Mouse (Mus musculus) B cell, adult 2 months (primary cell): ENCODE data around the gene Hist1h2bh.

Source experiments
- DNase-seq, 2 experiments: peaks; one replicate each; pipeline ENCODE4 v3.0.0; 2022

The Hist1h2bh gene

DNA sequence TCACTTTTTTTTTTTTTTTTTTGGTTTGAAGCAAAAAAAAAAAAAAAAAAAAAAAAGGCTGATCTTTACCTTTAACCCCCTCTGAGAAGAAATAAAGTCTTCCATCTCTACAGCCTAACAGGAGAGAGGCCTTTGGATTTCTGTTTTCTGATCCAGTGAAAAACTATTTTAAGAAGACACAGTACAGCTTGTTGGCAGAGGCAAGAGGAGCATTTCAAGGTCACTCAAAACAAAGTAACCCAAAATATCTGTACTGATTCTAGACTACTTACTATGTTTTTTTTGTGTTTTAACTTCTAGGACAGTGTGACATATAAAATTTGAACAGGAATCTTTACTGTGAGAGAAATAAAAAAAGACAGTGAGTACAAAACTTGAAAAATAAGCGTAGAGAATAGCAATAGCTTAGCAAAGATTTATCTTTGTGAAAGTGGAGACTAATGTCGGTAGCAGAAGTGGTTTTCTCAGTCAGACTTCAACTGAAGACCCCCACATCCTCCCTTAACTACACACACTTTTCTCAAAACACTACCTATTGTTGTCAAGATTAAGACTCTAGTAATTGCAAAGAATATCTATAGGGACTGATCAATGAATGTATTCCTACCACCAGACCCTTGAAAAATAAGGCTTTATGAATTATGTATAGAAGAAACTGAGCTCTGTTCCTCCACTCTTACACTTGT is 13.6 kb downstream of the Hist1h2bh start:
- DNase-seq = no peak

- DNase-seq = no peak
Measured at GRCm38 (mm10) chr13:23529005-23529404, 14.2 kb downstream of the Hist1h2bh start.

GRCm38 (mm10) chr13:23526312-23526711 is 16.9 kb downstream of the Hist1h2bh start:
- DNase-seq = peak; percentile 90 to 92

- DNase-seq = peak in 1 of 2 experiments; percentile 17
Measured at GRCm38 (mm10) chr13:23525901-23526300, 17.3 kb downstream of the Hist1h2bh start.

DNA sequence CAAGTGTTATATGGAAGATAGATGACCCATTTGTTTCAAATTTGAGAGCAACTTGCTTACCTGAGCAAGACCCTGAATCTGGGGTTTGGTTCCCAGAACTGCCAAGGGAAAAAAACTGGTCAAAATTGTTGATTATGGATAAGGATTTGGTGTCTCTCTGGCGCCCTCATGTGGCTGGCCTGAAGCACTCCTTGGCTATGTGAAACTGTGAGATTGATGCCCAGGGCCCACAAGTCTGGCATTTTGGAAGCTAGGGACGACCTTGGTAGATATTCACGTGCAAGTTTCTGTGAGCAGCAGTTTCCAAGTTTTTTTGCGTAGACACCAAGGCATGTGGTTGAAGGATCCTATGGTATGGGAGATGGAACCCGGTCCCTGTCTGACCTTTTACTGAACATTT is 18.5 kb downstream of the Hist1h2bh start:
- peak; percentile 85 to 86 for DNase-seq

GRCm38 (mm10) chr13:23523976-23524375 is 19.2 kb downstream of the Hist1h2bh start:
- DNase-seq = no peak

GRCm38 (mm10) chr13:23521703-23522102 is 21.5 kb downstream of the Hist1h2bh start:
- peak; percentile 89 to 90 for DNase-seq

DNA sequence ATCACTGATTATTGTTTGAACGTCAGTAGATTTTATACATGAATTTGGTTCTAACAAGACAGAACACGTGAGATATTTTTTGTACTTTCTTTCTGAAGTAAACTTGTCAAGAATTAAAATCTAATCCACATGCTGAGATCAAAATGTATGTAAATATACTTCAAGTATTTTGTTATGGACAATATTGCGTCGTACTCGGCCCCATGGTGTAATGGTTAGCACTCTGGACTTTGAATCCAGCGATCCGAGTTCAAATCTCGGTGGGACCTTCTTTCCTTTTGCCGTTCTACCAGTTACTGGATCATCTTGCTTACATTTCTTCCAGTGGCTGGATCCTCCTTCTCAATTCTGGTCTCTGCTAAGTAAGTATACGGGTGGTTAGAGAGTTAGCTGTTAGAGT is 23.8 kb downstream of the Hist1h2bh start:
- DNase-seq = peak; percentile 86 to 89

GRCm38 (mm10) chr13:23518885-23519284 is 24.3 kb downstream of the Hist1h2bh start:
- peak; percentile 91 to 93 for DNase-seq

DNA sequence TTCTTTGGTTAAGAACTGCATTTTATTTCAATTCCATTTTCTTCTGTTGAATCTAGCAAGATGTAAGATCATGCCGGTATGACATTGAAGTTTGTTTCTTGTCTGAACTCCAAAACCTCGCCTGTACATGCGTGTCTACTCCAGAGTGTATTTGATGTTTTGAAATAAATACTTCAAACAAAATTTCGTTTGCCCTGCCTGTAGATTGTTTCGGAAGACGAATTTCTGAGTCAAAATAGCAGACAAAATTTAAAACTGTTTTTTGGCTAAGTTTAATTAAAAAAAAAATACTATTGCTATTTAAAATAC is 24.9 kb downstream of the Hist1h2bh start:
- no peak for DNase-seq

- peak; percentile 94 to 96 for DNase-seq
Measured at GRCm38 (mm10) chr13:23517603-23518294, 25.4 kb downstream of the Hist1h2bh start.

DNA sequence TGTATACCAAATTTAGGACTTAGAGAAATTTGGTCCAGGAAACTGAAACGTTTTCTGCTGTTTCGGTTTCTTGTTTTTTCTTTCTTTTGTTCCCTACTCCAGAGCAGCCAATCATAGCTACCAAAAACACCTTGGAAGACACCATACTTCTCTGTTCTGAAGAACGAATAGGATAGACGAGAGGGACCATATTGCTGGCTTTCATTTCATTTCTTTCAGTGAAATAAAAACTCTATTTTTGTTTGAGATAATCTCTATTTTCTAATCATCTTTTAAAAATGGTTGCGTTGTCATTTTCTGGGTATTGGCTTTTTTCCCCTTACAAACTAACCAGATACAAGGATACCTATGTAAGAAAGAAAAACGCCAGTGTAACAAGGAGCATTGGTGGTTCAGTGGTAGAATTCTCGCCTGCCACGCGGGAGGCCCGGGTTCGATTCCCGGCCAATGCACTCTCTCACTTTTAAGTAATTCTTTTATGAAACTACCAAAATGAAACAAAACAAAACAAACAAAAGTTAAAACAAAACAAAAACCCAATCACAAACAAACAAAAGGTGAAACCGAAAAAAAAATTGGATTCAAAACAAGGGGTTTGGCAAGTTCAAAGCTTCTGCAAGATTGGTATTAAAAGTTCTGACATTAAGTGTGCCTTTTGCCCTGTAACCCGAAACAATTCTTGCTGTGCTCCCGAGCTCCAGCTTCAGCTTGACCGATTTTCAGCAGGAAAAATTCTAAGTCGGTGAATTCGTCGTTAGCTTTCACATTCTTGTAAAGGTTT is 26.2 kb downstream of the Hist1h2bh start:
- peak; percentile 87 for DNase-seq

GRCm38 (mm10) chr13:23515826-23516620 is 27.2 kb downstream of the Hist1h2bh start:
- DNase-seq = no peak

DNA sequence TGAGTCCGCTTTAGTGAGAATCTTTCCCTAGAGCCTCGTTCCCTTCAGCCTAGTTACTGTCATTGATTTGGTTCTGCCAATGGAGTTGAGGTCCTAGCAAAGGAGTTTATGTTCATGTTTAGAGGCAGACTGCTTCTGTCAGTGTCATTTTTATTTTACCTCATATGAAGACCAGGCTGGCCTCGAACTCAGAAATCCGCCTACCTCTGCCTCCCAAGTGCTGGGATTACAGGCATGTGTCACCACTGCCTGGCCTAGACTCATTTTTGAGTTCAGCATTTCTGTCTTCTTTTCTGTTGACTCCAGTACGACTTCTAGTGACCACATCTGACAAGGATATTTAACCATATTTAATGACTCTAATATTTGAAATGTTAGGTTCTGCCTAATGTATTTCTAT is 27.9 kb downstream of the Hist1h2bh start:
- DNase-seq = no peak

- DNase-seq = no peak
Measured at GRCm38 (mm10) chr13:23513517-23513916, 29.7 kb downstream of the Hist1h2bh start.

GRCm38 (mm10) chr13:23510127-23510526 is 33.1 kb downstream of the Hist1h2bh start:
- no peak for DNase-seq

DNA sequence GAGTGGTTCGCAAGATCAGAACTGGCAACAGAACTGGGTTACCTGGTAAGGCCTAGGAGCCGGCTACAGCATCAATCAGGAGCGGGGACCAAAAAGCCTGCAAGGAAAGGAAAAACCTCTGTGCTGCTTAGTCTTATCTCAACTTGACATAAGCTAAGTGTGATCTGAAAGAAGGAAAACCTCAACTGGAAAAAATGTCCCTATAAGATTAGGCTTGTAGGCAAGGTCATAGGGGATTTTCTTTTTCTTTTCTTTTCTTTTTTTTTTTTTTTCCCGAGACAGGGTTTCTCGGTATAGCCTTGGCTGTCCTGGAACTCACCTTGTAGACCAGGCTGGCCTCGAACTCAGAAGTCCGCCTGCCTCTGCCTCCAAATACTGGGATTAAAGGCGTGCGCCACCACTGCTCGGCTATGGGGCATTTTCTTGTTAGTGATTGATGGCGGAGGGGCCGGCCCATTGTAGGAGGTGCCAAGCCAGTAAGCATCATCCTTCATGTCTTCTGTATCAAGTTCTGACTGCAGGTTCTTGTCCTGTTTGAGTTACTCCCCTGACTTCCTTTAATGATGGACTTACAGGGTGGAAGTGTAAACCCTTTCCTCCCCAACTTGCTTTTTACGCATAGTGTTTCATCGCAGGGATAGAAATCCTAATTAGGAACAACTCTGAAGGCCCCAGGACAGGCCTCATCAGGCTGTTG is 36.2 kb downstream of the Hist1h2bh start:
- DNase-seq = no peak

GRCm38 (mm10) chr13:23506351-23506750 is 36.8 kb downstream of the Hist1h2bh start:
- DNase-seq = peak; percentile 68 to 74

GRCm38 (mm10) chr13:23505662-23506345 is 37.4 kb downstream of the Hist1h2bh start:
- DNase-seq = no peak

GRCm38 (mm10) chr13:23503797-23504196 is 39.4 kb downstream of the Hist1h2bh start:
- peak; percentile 64 to 66 for DNase-seq

DNA sequence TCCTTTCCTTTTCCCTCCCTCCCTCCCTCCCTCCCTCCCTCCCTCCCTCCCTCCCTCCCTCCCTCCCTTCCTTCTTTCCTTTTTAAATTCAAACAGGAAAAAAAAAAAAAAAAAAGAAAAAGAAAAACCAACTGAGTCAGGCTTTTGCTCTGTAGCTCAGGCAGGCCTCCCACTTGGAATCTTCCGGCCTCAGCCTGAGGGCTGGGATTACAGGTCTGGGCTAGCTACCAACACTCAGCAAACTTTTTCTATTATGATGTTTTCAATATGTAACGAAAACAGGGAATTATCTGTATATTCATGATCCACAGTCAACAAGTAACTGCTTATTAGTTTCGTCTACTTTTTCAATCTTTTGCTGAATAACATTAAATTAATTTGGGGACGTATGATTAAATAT is 40.3 kb downstream of the Hist1h2bh start:
- no peak for DNase-seq
